Mouse (Mus musculus) heart, adult 10 weeks (tissue): ENCODE measurements around the gene Olfr1018. TPM values are rescaled to one million over a fixed set of nuclear protein-coding genes. Genes with fewer than 3 reads are reported as not detected.

Experiments
- polyA plus RNA-seq: library from polyadenylated mRNA; stranded (reverse); fragments of 350-450 nt; fragmentation: Illumina TruSeq; extraction: RNeasy Lipid Tissue Mini Kit (QIAGEN cat#74804); gene quantifications from one replicate; pipeline ENCODE4 v1.2.3, GENCODE M21; 2014; ENCODE audit warnings: low read depth, low replicate concordance

Gene Olfr1018
- polyA plus RNA-seq = not detected

GRCm38 (mm10) chr2:85818179-85818578 lies at the start of gene Olfr1018:
Gene Olfr1018, plus strand, starts transcription at chr2:85818479.

GRCm38 (mm10) chr2:85772413-85772812 lies 45.9 kb upstream of the Olfr1018 start, which contains the start of gene Olfr1014:
Gene Olfr1014, plus strand, starts transcription at chr2:85772713.

GRCm38 (mm10) chr2:85781717-85782116 lies 36.6 kb upstream of the Olfr1018 start, which contains the start of gene Olfr1015:
Gene Olfr1015, plus strand, starts transcription at chr2:85782017.

GRCm38 (mm10) chr2:85802444-85802843 lies 15.8 kb upstream of the Olfr1018 start, which contains the start of gene Olfr1016:
Gene Olfr1016, minus strand, starts transcription at chr2:85802544.

GRCm38 (mm10) chr2:85845383-85845782 lies 27.1 kb downstream of the Olfr1018 start, which contains the start of gene Olfr1019:
Gene Olfr1019, minus strand, starts transcription at chr2:85845483.

GRCm38 (mm10) chr2:85846730-85847129 lies 28.5 kb downstream of the Olfr1018 start, which contains the start of gene Olfr1020:
Gene Olfr1020, plus strand, starts transcription at chr2:85847030.

GRCm38 (mm10) chr2:85868294-85868693 lies 50.0 kb downstream of the Olfr1018 start, which contains the start of gene Olfr1022:
Gene Olfr1022, plus strand, starts transcription at chr2:85868594.

Other genes with a start within 250 kb of the Olfr1018 start
- not detected for gene Olfr996, start 239.3 kb upstream of the Olfr1018 start, polyA plus RNA-seq
- not detected for gene Olfr998, start 229.5 kb upstream of the Olfr1018 start, polyA plus RNA-seq
- gene Olfr1000, start 206.6 kb upstream of the Olfr1018 start, polyA plus RNA-seq = not detected
- gene Olfr1002, start 167.8 kb upstream of the Olfr1018 start, polyA plus RNA-seq = not detected
- gene Olfr154, start 154.0 kb upstream of the Olfr1018 start, polyA plus RNA-seq = not detected
- not detected for gene Olfr1006, start 139.7 kb upstream of the Olfr1018 start, polyA plus RNA-seq
- gene Olfr1008, start 129.0 kb upstream of the Olfr1018 start, polyA plus RNA-seq = not detected
- gene Olfr1009, start 103.1 kb upstream of the Olfr1018 start, polyA plus RNA-seq = not detected
- gene Olfr1012, start 55.7 kb upstream of the Olfr1018 start, polyA plus RNA-seq = not detected
- not detected for gene Olfr1013, start 51.4 kb upstream of the Olfr1018 start, polyA plus RNA-seq
- not detected for gene Olfr1014, start 45.8 kb upstream of the Olfr1018 start, polyA plus RNA-seq
- not detected for gene Olfr1015, start 36.5 kb upstream of the Olfr1018 start, polyA plus RNA-seq
- not detected for gene Olfr1016, start 15.9 kb upstream of the Olfr1018 start, polyA plus RNA-seq
- gene Olfr1019, start 27.0 kb downstream of the Olfr1018 start, polyA plus RNA-seq = not detected
- gene Olfr1020, start 28.6 kb downstream of the Olfr1018 start, polyA plus RNA-seq = not detected
- not detected for gene Olfr1022, start 50.1 kb downstream of the Olfr1018 start, polyA plus RNA-seq
- not detected for gene Olfr1023, start 67.2 kb downstream of the Olfr1018 start, polyA plus RNA-seq
- gene Olfr1024, start 86.6 kb downstream of the Olfr1018 start, polyA plus RNA-seq = not detected
- not detected for gene Olfr1025-ps1, start 96.7 kb downstream of the Olfr1018 start, polyA plus RNA-seq
- not detected for gene Olfr1026, start 103.1 kb downstream of the Olfr1018 start, polyA plus RNA-seq
- gene Olfr1028, start 132.0 kb downstream of the Olfr1018 start, polyA plus RNA-seq = not detected
- not detected for gene Olfr1029, start 155.4 kb downstream of the Olfr1018 start, polyA plus RNA-seq
- not detected for gene Olfr1030, start 160.8 kb downstream of the Olfr1018 start, polyA plus RNA-seq
- gene Olfr1031, start 171.8 kb downstream of the Olfr1018 start, polyA plus RNA-seq = not detected
- not detected for gene Olfr1032, start 187.1 kb downstream of the Olfr1018 start, polyA plus RNA-seq
- gene Olfr1033, start 202.2 kb downstream of the Olfr1018 start, polyA plus RNA-seq = 4.8 TPM
- gene Olfr1034, start 227.4 kb downstream of the Olfr1018 start, polyA plus RNA-seq = 0.92 TPM